Mouse (Mus musculus) NIH3T3 (cell line): ENCODE data around the gene Scai.

Experiments used
- DNase-seq: peaks from one replicate; pipeline ENCODE4 v3.0.0-alpha.2; 2012; ENCODE audit warnings: low read depth

Gene Scai

DNA sequence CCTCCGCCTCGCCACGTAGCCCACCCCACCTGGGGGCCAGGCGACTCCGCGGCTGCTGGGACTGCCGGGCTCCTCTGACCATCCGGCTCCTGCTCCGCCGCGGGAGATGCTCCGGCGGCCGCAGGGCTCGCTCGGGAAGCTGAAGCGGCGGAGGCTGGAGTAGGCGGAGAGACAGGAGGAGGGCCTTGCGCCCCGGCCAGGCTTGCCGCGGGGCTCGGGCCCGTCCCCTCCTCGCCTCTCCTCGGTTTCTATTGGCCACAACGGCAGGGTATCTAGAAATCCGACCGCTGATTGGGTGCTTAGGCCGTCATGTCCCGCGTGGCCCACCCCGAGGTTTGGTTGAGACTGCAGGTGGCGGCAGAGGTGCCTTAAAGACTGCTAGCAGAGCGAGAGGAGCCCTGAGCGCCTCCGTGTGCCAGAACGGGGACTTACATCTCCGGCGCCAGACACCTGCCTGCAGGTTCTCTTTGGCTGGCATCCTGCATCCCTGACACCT lies at the start of gene Scai:
Scai (minus strand) TSS at position 174 of the 496 bp plus-strand sequence.
- peak; percentile 98 for DNase-seq

- no peak for DNase-seq
Measured at GRCm38 (mm10) chr2:39226731-39227130, 36.2 kb upstream of the Scai start.

GRCm38 (mm10) chr2:39226019-39226640 lies 35.6 kb upstream of the Scai start, which contains the start of gene Ppp6c:
Gene Ppp6c (minus strand): TSS chr2:39226451.
- DNase-seq: peak; percentile 97

- peak; percentile 7 for DNase-seq
Measured at GRCm38 (mm10) chr2:39225331-39226018, 34.9 kb upstream of the Scai start.

GRCm38 (mm10) chr2:39224621-39225020 lies 34.1 kb upstream of the Scai start:
- peak; percentile 30 for DNase-seq

DNA sequence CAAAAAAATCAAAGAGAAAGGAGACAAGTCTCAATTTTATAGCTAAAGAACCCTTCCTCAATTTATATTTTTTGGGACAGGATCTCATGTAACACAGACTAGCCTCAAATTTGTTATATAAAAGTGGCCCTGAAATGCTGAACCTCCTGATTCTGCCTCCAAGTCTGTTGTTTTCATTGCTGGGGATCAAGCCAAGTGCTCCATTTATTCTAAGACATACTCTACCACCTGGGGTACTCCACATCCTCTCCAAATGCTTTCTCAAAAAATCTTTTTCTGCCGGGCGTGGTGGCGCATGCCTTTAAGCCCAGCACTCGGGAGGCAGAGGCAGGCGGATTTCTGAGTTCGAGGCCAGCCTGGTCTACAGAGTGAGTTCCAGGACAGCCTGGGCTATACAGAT lies 29.5 kb upstream of the Scai start:
- DNase-seq: no peak

- DNase-seq: no peak
Measured at GRCm38 (mm10) chr2:39219034-39219433, 28.5 kb upstream of the Scai start.

DNA sequence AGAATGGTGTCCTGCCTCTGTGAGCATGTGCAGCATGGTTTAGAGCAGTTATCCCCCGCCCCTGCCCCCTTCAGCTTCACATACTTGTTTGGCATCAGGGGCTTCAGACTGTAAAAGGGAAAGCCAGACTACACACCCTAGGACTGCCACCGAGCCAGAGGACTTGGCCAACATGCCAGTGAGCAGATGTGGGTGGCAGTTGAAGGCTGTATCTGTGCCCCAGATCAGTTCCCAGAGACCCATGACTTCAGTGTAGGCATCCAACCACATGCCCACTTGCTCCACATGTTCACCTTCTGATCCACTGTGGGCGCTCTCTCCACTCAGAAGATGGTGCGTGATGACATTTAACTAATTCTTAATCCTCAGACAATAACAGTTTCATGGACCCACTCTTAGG lies 26.6 kb upstream of the Scai start:
- DNase-seq: no peak

DNA sequence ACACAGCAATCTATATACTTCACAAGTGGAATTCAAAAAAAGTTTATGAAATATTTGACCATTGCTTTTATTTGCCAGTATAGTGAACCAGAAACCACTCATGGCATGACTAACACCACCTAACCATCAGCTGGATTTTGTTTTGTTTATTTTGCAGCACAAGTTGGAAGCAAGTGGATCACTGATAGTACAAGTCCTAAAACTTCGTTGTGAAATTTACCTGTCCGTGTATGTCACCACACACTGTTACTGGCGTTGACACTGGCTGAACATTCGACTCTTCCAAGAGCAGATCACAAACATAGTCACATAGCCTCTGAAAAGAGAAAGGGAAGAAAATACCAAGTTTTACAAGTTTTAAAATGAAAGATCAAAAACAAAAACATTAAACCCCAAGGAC lies 20.2 kb upstream of the Scai start:
- no peak for DNase-seq

- no peak for DNase-seq
Measured at GRCm38 (mm10) chr2:39203359-39203758, 12.8 kb upstream of the Scai start.

- DNase-seq: no peak
Measured at GRCm38 (mm10) chr2:39194809-39195208, 4.3 kb upstream of the Scai start.

- DNase-seq: no peak
Measured at GRCm38 (mm10) chr2:39189961-39190560, 473 bp downstream of the Scai start.

- no peak for DNase-seq
Measured at GRCm38 (mm10) chr2:39185942-39186341, 4.6 kb downstream of the Scai start.

- no peak for DNase-seq
Measured at GRCm38 (mm10) chr2:39183587-39183986, 6.9 kb downstream of the Scai start.

DNA sequence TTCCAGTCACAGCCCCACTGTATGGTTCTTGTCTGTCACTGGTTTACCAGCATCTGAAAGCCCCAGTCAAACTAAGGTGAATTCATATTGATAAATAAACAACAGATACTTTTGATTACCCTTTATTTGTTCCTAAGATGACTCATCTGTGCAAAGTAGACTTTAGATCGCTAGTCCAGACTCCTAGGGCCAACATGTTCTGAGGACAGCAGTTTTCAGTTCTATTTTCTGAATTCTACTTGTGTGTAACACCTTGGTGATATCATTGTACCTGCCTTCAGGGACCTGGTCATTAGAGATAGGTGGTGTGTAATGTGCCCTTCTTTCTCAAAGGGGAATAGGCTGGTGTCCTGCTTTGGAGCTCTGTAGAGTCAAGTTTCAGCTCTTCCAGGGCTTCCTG lies 29.5 kb downstream of the Scai start:
- no peak for DNase-seq

DNA sequence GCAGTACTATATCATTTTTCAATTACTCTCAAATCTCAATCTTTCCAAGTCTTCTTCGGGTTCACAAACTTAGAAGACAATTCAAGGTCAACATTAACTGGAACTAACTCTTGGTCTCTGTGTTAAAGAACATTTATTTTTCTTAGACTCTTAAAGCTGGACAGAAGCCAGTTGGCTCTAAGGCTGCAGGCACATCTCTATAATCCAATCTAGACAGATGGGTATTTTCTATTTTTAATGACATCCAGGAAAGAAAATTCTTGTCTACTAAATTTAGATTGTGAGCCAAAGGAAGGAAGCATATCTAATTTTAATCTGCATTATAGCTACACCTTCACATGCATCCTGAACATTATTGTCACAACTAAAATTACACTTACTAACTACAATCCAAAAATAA lies 32.6 kb downstream of the Scai start:
- peak; percentile 48 for DNase-seq

- no peak for DNase-seq
Measured at GRCm38 (mm10) chr2:39156821-39157220, 33.7 kb downstream of the Scai start.

DNA sequence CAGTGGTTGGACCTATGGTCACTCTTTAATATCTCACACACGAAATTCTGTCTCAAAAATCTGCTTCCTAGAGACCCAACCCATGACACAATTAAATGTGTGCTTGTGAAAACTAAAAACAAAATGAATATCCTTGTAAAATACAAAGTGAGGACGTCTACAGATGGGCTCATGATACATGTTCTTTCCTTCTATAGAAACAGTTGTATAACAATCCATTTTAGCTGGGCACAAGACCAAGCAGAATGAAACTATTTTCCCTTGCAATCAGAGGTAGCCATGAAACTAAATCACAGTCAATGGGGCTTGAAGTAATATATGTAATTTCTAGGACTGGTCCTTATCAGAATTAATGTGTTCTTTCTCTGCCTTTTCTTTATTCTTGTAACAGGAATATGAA lies 39.6 kb downstream of the Scai start:
- DNase-seq: no peak

DNA sequence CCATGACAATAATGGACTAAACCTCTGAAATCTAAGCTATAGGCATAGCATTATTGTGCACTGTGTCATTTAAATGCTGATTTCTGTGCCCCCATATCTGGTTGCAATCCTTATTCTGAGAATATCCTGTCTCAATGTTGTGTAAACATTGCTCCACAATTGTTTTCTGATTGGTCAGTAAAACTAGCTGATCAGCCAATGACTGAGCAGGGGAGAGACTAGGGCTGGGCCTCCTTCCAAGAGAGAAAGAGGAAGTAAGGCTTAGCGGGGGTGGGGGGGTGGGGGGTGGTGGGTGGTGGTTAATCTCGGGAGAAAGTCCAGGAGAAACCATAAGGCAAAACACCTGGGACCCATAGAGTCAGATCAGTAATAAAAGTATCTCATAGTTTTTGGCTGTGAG lies 42.5 kb downstream of the Scai start:
- DNase-seq: no peak

GRCm38 (mm10) chr2:39146469-39146868 lies 44.1 kb downstream of the Scai start:
- no peak for DNase-seq

GRCm38 (mm10) chr2:39142357-39142948 lies 48.1 kb downstream of the Scai start:
- no peak for DNase-seq

GRCm38 (mm10) chr2:39140586-39141455 lies 49.7 kb downstream of the Scai start:
- DNase-seq: no peak
